Mouse (Mus musculus): ENCODE measurements at regions not wholly inside any gene's neighbourhood (a gene's known extent, or its start where the extent isn't known, plus 50 kb on each side); places are given as distances from the start of the nearest gene placed in this dataset.

DNA sequence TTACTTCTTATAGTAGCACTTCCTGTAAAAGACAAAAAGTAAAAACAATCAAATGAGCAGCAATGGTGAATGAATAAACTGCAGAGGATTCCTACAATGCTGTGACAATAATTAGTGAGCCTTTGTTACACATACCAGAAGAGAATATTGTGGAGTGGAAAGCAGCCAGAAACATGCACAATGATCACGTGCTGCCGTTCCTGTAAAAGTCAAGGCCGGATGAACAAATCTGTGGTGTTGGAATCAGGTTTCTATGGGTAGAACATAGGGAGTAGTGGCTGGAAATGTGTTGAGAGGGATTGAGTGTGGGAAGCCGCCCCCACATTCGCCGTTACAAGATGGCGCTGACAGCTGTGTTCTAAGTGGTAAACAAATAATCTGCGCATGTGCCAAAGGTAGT lies 112.3 kb upstream of the Prdm1 start:
- DNase-seq (ENCODE audit: low read depth): no peak

DNA sequence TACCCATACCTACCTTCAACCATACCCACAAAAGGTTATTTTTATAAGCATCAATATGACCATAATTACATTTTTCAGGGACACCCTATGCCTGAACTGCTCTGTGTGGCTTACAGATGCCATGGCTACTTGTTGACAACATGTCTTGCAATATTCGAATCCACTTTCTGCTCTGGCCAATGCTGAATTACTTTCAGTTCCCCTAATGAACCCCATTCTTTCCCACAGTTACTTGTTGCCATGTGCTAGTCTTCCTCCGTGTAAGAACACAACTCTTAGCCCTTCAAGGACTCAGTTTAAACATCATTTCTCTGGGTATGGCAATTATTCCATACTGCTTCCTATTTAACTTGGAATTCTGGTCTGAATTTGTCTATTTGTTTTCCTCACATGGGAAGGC lies 110.4 kb upstream of the Prdm1 start:
- DNase-seq (ENCODE audit: low read depth): peak; percentile 14

GRCm38 (mm10) chr10:44636786-44637185 lies 108.5 kb upstream of the Prdm1 start:
- peak; percentile 71 for DNase-seq (ENCODE audit: low read depth)

DNA sequence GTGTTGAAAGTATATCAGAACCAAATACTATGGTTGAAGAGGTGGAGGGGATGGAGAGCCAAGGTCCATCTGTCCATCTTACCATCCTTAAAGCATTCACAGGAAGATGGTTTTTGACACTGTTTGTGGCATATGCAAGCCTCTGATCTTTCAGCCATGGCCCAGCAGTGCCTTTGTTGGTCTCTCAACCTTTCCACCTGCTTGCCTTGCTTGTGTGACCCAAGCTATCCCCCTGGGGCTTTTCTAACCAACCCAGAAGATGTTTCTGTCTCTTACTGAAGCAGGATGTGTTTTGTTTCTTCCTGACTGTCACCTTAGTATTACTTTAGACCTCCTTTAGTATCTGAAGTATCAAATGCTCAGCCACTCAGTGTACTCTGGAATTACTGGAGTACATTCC lies 107.8 kb upstream of the Prdm1 start:
- DNase-seq (ENCODE audit: low read depth): no peak

DNA sequence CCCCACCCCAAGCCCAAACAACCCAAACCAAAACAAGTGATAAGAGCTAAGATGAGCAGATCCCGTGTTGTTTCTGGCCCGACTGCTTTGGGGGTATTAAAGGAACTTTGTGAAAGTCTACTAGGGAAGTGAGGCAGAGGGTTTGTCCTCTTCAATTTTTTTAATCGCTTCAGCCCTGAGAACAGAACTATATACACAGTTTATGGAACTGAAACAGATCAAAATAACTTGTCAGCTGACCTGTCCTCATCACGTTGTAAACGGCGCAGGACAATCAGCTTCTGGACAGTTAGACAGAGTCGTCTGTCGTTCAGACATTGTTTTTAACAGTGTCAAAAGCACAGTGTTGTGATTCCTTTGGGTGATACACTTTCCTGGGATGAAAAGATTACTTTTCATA lies 103.3 kb upstream of the Prdm1 start:
- no peak for DNase-seq (ENCODE audit: low read depth)

- DNase-seq (ENCODE audit: low read depth): peak; percentile 84
Measured at GRCm38 (mm10) chr10:44630485-44630884, 102.2 kb upstream of the Prdm1 start.

- no peak for DNase-seq (ENCODE audit: low read depth)
Measured at GRCm38 (mm10) chr10:44628387-44628786, 100.1 kb upstream of the Prdm1 start.

GRCm38 (mm10) chr10:44627431-44627830 lies 99.1 kb upstream of the Prdm1 start:
- no peak for DNase-seq (ENCODE audit: low read depth)

- no peak for DNase-seq (ENCODE audit: low read depth)
Measured at GRCm38 (mm10) chr10:44625521-44625920, 97.2 kb upstream of the Prdm1 start.

DNA sequence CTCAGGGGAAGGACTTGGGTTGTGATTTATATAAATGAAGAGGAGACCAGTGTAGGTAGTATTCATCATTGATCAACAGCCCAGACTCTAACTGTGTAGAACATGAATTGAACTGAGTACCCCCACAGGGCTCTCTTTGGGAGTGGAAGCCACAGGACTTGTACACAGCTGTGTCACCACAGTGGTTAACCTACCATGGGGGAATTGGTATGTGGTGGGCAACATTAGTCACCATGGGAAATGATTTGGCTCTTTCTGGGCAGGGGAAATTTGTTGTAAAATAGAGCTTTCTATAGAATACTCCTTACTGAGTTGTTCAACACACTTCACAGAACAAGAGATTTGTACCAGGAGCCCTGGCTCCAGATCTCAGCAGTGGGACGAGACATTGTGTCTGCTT lies 87.3 kb upstream of the Prdm1 start:
- peak; percentile 89 for DNase-seq (ENCODE audit: low read depth)

- DNase-seq (ENCODE audit: low read depth): peak; percentile 38
Measured at GRCm38 (mm10) chr10:44612571-44612970, 84.3 kb upstream of the Prdm1 start.

GRCm38 (mm10) chr10:44611399-44611798 lies 83.1 kb upstream of the Prdm1 start:
- no peak for DNase-seq (ENCODE audit: low read depth)

- peak; percentile 92 for DNase-seq (ENCODE audit: low read depth)
Measured at GRCm38 (mm10) chr10:44609187-44609586, 80.9 kb upstream of the Prdm1 start.

GRCm38 (mm10) chr10:44607334-44607851 lies 79.1 kb upstream of the Prdm1 start:
- DNase-seq (ENCODE audit: low read depth): peak; percentile 82

DNA sequence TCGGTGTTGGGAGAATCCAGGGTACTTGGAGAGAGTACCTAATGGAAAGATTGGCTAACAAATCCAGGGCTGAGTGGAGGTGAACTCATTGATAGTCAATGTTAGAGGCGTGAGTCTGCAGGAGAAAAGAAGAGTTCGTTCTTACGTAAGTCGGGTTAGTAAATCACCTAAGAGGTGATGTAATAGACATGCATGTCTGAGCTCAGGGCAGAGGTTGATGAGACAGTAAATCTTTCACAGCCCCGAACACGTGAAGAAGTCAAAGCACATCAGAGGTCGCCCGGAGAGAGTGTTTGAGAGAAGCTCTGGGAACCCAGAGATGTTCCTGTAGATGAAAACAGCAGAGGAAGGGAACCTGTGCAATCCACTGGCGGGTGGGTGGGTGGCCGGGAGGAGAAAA lies 76.2 kb upstream of the Prdm1 start:
- no peak for DNase-seq (ENCODE audit: low read depth)

GRCm38 (mm10) chr10:44603461-44603860 lies 75.2 kb upstream of the Prdm1 start:
- DNase-seq (ENCODE audit: low read depth): no peak

GRCm38 (mm10) chr10:44601550-44601949 lies 73.2 kb upstream of the Prdm1 start:
- DNase-seq (ENCODE audit: low read depth): no peak

GRCm38 (mm10) chr10:44599964-44600334 lies 71.6 kb upstream of the Prdm1 start:
- no peak for DNase-seq (ENCODE audit: low read depth)

- DNase-seq (ENCODE audit: low read depth): no peak
Measured at GRCm38 (mm10) chr10:44599331-44599963, 71.1 kb upstream of the Prdm1 start.

- no peak for DNase-seq (ENCODE audit: low read depth)
Measured at GRCm38 (mm10) chr10:44598615-44599014, 70.3 kb upstream of the Prdm1 start.

- DNase-seq (ENCODE audit: low read depth): no peak
Measured at GRCm38 (mm10) chr10:44595932-44596331, 67.6 kb upstream of the Prdm1 start.

DNA sequence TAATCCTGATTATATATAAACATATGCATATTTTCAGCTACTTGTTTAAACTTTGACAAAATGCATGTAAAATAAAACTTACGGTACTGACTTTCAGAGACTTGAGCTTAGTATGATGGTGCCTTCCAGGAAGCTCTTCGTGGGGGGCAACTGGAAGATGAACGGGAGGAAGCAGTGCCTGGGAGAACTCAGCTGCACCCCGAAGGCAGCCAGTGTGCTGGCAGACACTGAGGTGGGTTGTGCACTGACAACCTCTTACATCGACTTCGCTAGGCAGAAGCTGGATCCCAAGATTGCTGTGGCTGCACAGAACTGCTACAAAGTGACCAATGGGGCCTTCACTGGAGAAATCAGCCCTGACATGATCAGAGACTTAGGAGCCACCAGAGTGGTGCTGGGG lies 61.5 kb upstream of the Prdm1 start:
- no peak for DNase-seq (ENCODE audit: low read depth)

- DNase-seq (ENCODE audit: low read depth): peak; percentile 22
Measured at GRCm38 (mm10) chr10:44589352-44589751, 61.1 kb upstream of the Prdm1 start.

DNA sequence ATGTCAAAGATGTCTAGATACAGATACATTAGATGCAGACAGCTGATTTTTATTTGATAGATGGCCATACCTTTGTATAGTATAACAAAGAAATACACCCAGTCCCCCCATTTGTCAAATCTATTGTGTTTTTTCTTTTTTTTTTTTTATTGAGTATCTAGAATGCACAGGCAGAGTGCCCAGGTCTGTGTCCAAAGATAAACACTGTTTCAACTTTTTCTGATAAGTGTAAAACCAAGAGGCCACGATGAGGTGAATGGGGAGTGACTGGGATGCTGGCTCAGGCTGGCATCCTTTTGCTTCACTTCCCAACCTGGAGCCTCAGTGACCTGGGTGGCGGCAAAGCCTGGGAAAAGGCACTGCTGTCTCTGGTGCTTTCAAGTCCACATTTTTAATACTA lies 54.4 kb upstream of the Prdm1 start:
- DNase-seq (ENCODE audit: low read depth): no peak
